In the genomic region with DNA sequence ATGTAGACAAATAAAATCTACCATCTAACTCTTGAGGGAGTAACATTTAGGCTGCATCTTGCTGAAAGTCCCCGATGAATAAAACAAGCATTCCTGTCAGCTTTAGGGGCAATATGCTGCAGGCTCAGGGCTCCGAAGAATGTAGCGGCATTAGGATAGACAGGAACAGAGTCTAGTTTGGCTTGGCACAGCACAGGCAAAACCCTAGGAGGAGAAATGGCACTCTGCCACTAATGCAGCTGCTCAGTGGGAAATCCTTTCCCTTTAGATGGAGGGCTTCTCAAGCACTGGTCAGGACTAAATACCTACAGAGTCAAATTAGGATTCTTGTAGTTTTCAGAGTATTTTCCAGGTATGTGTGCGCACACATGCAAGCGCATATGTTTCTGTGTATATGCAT, we compare ENCODE assay signal across 12 mouse cellular contexts.
DNase-seq lines count a peak whose midpoint lies in the region; ATAC-seq and TF ChIP-seq lines count a peak whose summit lies in the region.
"Had no signal": no experiment of that assay in that cellular context is flagged by ENCODE, and none has a peak within 500 bp of the region (broad histone marks: within the 10 kb centered on the region; RNA-seq: fewer than 3 reads in every experiment).

No protein-coding gene starts in this region.

- no peaks in the 10 kb centered on the region for H3K4me1 ChIP-seq in heart, embryonic 11.5 days (ENCODE audit: control insufficient read depth, insufficient read depth, low read length)
- H3K4me1 ChIP-seq in cerebellum, adult 2 months (ENCODE audit: control insufficient read depth, insufficient read depth, low read length): peaks cover 8% of the 10 kb centered on the region
- H3K4me1 ChIP-seq: embryonic facial prominence, embryonic 13.5 days; liver, embryonic 15.5 days had no signal

- H3K36me3 ChIP-seq in heart, embryonic 11.5 days (ENCODE audit: control insufficient read depth, insufficient read depth, low read length): no peaks in the 10 kb centered on the region
- H3K36me3 ChIP-seq: embryonic facial prominence, embryonic 13.5 days; liver, embryonic 15.5 days had no signal

- no peak for ATAC-seq in heart, embryonic 11.5 days (replicated peaks; ENCODE audit: insufficient number of reproducible peaks, low FRiP score, low TSS enrichment)
- ATAC-seq in erythroid progenitor cell, adult 5-6 weeks (replicated peaks; ENCODE audit: low FRiP score, poor library complexity, severe bottlenecking): no peak
- ATAC-seq: inflammation-experienced regulatory T-cells, adult 6 months had no signal

- TF ChIP-seq CTCF in cerebellum, adult 2 months (IDR thresholded peaks at IDR 0.05; ENCODE audit: borderline replicate concordance, insufficient read depth, low read depth, low read length): no peak

- H3K4me2 ChIP-seq in heart, embryonic 11.5 days: no peak overlapping the region
- H3K4me2 ChIP-seq: embryonic facial prominence, embryonic 13.5 days; liver, embryonic 15.5 days had no signal

- no peak for TF ChIP-seq POLR2A in cerebellum, adult 2 months (IDR thresholded peaks at IDR 0.05; ENCODE audit: borderline replicate concordance, insufficient read depth, low read length)

- intact Hi-C loops in heart, postnatal 10 days (cut with DNase I): no loop called here
- intact Hi-C loops in left cerebral cortex, postnatal 10 days (cut with DNase I): no loop called here

- no peaks in the 10 kb centered on the region for H3K9me3 ChIP-seq in heart, embryonic 11.5 days (replicated peaks; ENCODE audit: control insufficient read depth, low read length)
- H3K9me3 ChIP-seq: embryonic facial prominence, embryonic 13.5 days; liver, embryonic 15.5 days had no signal

- no peaks in the 10 kb centered on the region for H3K27me3 ChIP-seq in heart, embryonic 11.5 days (ENCODE audit: control insufficient read depth, insufficient read depth, low read length)
- H3K27me3 ChIP-seq in cerebellum, adult 2 months (ENCODE audit: control insufficient read depth, insufficient read depth, low read length): no peaks in the 10 kb centered on the region
- H3K27me3 ChIP-seq: CH12.LX; embryonic facial prominence, embryonic 13.5 days; liver, embryonic 15.5 days had no signal

- H3K27ac ChIP-seq in heart, embryonic 11.5 days (ENCODE audit: low read depth, low read length): no peak overlapping the region
- peak overlapping the region; percentile 1; the same call in 1 of the 2 replicates for H3K27ac ChIP-seq in cerebellum, adult 2 months (ENCODE audit: insufficient read depth, low read length)
- H3K27ac ChIP-seq: embryonic facial prominence, embryonic 13.5 days; liver, embryonic 15.5 days had no signal

- 82% methylated on average over 5 of the region's 5 CpGs for WGBS in heart, embryonic 11.5 days (ENCODE audit: insufficient replicate concordance)
- WGBS in cerebellum, adult 2 months: 15% methylated on average over 5 of the region's 5 CpGs

- no peak overlapping the region for H3K9ac ChIP-seq in heart, embryonic 11.5 days (ENCODE audit: low read depth, low read length)
- H3K9ac ChIP-seq: embryonic facial prominence, embryonic 13.5 days; liver, embryonic 15.5 days had no signal

- H3K4me3 ChIP-seq in heart, embryonic 11.5 days (ENCODE audit: low read depth, low read length): no peak overlapping the region
- no peak overlapping the region for H3K4me3 ChIP-seq in cerebellum, adult 2 months (replicated peaks; ENCODE audit: insufficient read depth, low read depth, low read length)
- H3K4me3 ChIP-seq: embryonic facial prominence, embryonic 13.5 days; liver, embryonic 15.5 days had no signal

- DNase-seq in heart, postnatal 10 days: peak; percentile 35 to 60
- peak; percentile 32 to 33 for DNase-seq in left cerebral cortex, postnatal 10 days (ENCODE audit: extremely low spot score in 1 of 2, low spot score in 2 of 2)
- no peak for DNase-seq in left cerebral cortex, adult 9 months (ENCODE audit: low spot score in 2 of 2)
- DNase-seq in brain, adult 2 months (ENCODE audit: low read depth, low spot score): peak; percentile 95
- peak; percentile 86 to 92 for DNase-seq in cerebellum, adult 2 months
- DNase-seq: gastrocnemius, postnatal 25 days had no signal

Comparison
In these comparisons a context has a peak if more than half of its experiments do, and no peak if none do; other contexts are left out.
1. DNase-seq: peak in heart, postnatal 10 days (2 of 2), left cerebral cortex, postnatal 10 days (2 of 2), brain, adult 2 months (single experiment) and cerebellum, adult 2 months (2 of 2); none in left cerebral cortex, adult 9 months (0 of 2).